Mouse (Mus musculus): ENCODE results near the gene Ifi203. TPM values are rescaled to one million over a fixed set of nuclear protein-coding genes. Genes with fewer than 3 reads are reported as not detected.

The Ifi203 gene
- 16.0 TPM for polyA plus RNA-seq (2014; fragmentation: Illumina TruSeq; extraction: RNeasy Lipid Tissue Mini Kit (QIAGEN cat#74804); ENCODE audit: low read depth, low replicate concordance)

DNA sequence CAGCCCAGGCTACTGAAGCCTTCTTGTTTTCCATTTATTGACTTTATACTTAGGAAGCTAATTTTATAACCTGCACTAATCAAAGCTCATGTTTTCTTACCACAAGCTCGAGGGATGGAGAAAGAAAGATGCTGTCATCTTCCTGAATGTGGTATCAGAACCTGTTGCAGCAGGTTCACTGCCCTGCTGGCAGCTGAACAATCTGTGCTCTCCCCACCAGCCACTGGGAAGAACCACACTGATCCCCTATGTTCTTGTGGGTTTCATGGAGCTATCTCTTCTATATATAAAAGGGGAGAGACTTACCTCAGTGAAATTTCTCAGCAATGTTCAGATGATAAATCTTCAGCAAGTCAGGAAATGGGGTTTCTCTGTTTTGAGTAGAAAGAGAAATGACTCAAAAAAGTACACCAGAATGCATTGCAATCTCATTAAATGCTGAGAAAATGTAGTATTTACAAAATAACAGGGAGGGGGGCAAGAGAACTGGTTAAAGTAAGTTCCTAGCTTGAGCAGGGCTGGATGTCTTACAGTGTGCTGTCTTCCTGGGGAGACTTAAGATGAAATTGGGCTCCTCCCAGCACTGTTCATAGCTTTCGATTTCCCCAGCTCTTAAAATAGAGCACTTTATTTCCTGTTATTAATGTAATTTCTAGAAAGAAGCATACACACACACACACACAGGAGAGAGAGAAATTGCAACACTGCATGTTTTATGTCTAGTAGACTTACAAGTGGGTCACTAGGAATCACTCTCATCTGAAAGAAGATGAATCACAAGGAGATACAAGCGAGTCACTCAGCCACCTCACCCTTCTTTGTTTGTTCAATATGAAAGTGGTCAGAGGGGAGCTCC lies at the start of gene Ifi203, which contains the start of gene Mndal:
Ifi203 (minus strand) TSS at position 749 of the 856 bp plus-strand sequence.
Mndal (minus strand) TSS at position 568 of the 856 bp plus-strand sequence.

DNA sequence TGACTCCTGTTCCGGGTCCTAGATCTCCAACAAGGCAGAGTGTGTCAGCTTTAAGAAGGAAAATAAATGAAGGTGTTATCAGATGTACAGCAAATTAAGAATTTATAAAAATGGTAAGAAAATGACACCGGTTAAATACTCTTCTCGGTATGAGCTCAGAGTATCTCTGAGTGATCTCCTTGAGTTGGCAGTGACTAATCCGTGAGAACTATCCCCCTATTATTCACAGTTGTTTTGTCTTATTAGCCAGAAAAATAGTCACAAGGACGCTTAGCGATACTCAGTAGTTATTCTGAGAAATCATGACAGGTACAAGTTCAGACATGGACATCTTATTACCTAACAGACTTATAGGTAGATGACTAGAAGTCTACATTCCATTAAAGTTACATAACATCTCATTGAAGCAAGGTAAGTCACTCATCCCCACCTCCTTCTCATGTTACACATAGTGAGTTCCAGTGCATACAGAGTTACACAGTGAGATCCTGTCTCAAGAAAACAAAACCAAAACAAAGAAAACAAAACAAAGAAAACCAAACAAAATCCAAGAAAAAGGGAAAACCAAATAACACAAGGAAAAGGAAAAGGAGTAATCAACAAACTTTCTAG lies 40.3 kb upstream of the Ifi203 start, which contains the start of gene Ifi202b:
Ifi202b (minus strand) TSS at position 51 of the 612 bp plus-strand sequence.

GRCm38 (mm10) chr1:173912548-173913255 lies 29.8 kb downstream of the Ifi203 start, which contains the start of gene Ifi211:
Gene Ifi211, minus strand, starts transcription at chr1:173913046.

Other genes with a start within 250 kb of the Ifi203 start
- gene Ifi207, start 200.9 kb downstream of the Ifi203 start, polyA plus RNA-seq (2014; fragmentation: Illumina TruSeq; extraction: RNeasy Lipid Tissue Mini Kit (QIAGEN cat#74804); ENCODE audit: low read depth, low replicate concordance), result 14.4 TPM
- 16.2 TPM for gene Ifi204, start 175.7 kb downstream of the Ifi203 start, polyA plus RNA-seq (2014; fragmentation: Illumina TruSeq; extraction: RNeasy Lipid Tissue Mini Kit (QIAGEN cat#74804); ENCODE audit: low read depth, low replicate concordance)
- 9.6 TPM for gene Ifi211, start 29.6 kb downstream of the Ifi203 start, polyA plus RNA-seq (2014; fragmentation: Illumina TruSeq; extraction: RNeasy Lipid Tissue Mini Kit (QIAGEN cat#74804); ENCODE audit: low read depth, low replicate concordance)
- 19.2 TPM for gene Mndal, start 181 bp downstream of the Ifi203 start, polyA plus RNA-seq (2014; fragmentation: Illumina TruSeq; extraction: RNeasy Lipid Tissue Mini Kit (QIAGEN cat#74804); ENCODE audit: low read depth, low replicate concordance)
- not detected for gene Ifi202b, start 40.1 kb upstream of the Ifi203 start, polyA plus RNA-seq (2014; fragmentation: Illumina TruSeq; extraction: RNeasy Lipid Tissue Mini Kit (QIAGEN cat#74804); ENCODE audit: low read depth, low replicate concordance)
- 23.5 TPM for gene Ifi205, start 89.1 kb upstream of the Ifi203 start, polyA plus RNA-seq (2014; fragmentation: Illumina TruSeq; extraction: RNeasy Lipid Tissue Mini Kit (QIAGEN cat#74804); ENCODE audit: low read depth, low replicate concordance)
- not detected for gene Olfr433, start 98.0 kb upstream of the Ifi203 start, polyA plus RNA-seq (2014; fragmentation: Illumina TruSeq; extraction: RNeasy Lipid Tissue Mini Kit (QIAGEN cat#74804); ENCODE audit: low read depth, low replicate concordance)
- not detected for gene Olfr432, start 106.5 kb upstream of the Ifi203 start, polyA plus RNA-seq (2014; fragmentation: Illumina TruSeq; extraction: RNeasy Lipid Tissue Mini Kit (QIAGEN cat#74804); ENCODE audit: low read depth, low replicate concordance)
- gene Olfr430, start 123.9 kb upstream of the Ifi203 start, polyA plus RNA-seq (2014; fragmentation: Illumina TruSeq; extraction: RNeasy Lipid Tissue Mini Kit (QIAGEN cat#74804); ENCODE audit: low read depth, low replicate concordance), result not detected
- not detected for gene Olfr429, start 141.7 kb upstream of the Ifi203 start, polyA plus RNA-seq (2014; fragmentation: Illumina TruSeq; extraction: RNeasy Lipid Tissue Mini Kit (QIAGEN cat#74804); ENCODE audit: low read depth, low replicate concordance)
- gene Olfr427, start 154.2 kb upstream of the Ifi203 start, polyA plus RNA-seq (2014; fragmentation: Illumina TruSeq; extraction: RNeasy Lipid Tissue Mini Kit (QIAGEN cat#74804); ENCODE audit: low read depth, low replicate concordance), result not detected
- gene Olfr231, start 178.5 kb upstream of the Ifi203 start, polyA plus RNA-seq (2014; fragmentation: Illumina TruSeq; extraction: RNeasy Lipid Tissue Mini Kit (QIAGEN cat#74804); ENCODE audit: low read depth, low replicate concordance), result not detected
- not detected for gene Olfr424, start 188.8 kb upstream of the Ifi203 start, polyA plus RNA-seq (2014; fragmentation: Illumina TruSeq; extraction: RNeasy Lipid Tissue Mini Kit (QIAGEN cat#74804); ENCODE audit: low read depth, low replicate concordance)
- gene Olfr420, start 213.0 kb upstream of the Ifi203 start, polyA plus RNA-seq (2014; fragmentation: Illumina TruSeq; extraction: RNeasy Lipid Tissue Mini Kit (QIAGEN cat#74804); ENCODE audit: low read depth, low replicate concordance), result not detected
- 0.26 TPM for gene Spta1, start 230.1 kb upstream of the Ifi203 start, polyA plus RNA-seq (2014; fragmentation: Illumina TruSeq; extraction: RNeasy Lipid Tissue Mini Kit (QIAGEN cat#74804); ENCODE audit: low read depth, low replicate concordance)